Mouse (Mus musculus): ENCODE results near the gene Pknox2. TPM values are rescaled to one million over a fixed set of nuclear protein-coding genes. Genes with fewer than 3 reads are reported as not detected.

The Pknox2 gene
- polyA plus RNA-seq, 2 experiments, result 7.3 to 14.5 TPM

- peaks cover 9% of the 10 kb centered on the region; the same call in 1 of the 2 replicates for H3K4me1 ChIP-seq (ENCODE audit: control insufficient read depth, insufficient read depth, low read length)
- DNase-seq (ENCODE audit: low spot score), result no peak
- no peak for TF ChIP-seq POLR2A (IDR thresholded peaks at IDR 0.05; ENCODE audit: borderline replicate concordance, extremely low read depth, insufficient read depth, insufficient read length)
- WGBS, result 86% methylated on average over 7 of the region's 7 CpGs
- no peak overlapping the region for H3K9ac ChIP-seq (ENCODE audit: low read depth, low read length, severe bottlenecking)
- H3K4me2 ChIP-seq (replicated peaks; ENCODE audit: low read depth, low read length, severe bottlenecking), result no peak overlapping the region
- H3K36me3 ChIP-seq (ENCODE audit: control insufficient read depth, insufficient read depth, low read length), result no peaks in the 10 kb centered on the region
- H3K9me3 ChIP-seq (ENCODE audit: control insufficient read depth, low read length), result no peaks in the 10 kb centered on the region
- no peak for ATAC-seq (ENCODE audit: low FRiP score, low read depth)
- H3K4me3 ChIP-seq (replicated peaks; ENCODE audit: low read length), result no peak overlapping the region
- H3K27ac ChIP-seq (replicated peaks; ENCODE audit: low read depth, low read length), result no peak overlapping the region
- H3K27me3 ChIP-seq (ENCODE audit: control insufficient read depth, insufficient read depth, low read length), result 0 out of 2 replicates have a peak, but pooled peaks cover 9% of the 10 kb centered on the region
Observed at GRCm38 (mm10) chr9:37133495-37133894, 13.7 kb downstream of the Pknox2 start.

- DNase-seq (ENCODE audit: low spot score) (no peak), ATAC-seq (ENCODE audit: low FRiP score, low read depth) (no peak)
- Histone ChIP-seq H3K9ac (ENCODE audit: low read depth, low read length, severe bottlenecking) (no peak overlapping the region), H3K4me2 (replicated peaks; ENCODE audit: low read depth, low read length, severe bottlenecking) (no peak overlapping the region), H3K36me3 (ENCODE audit: control insufficient read depth, insufficient read depth, low read length) (no peaks in the 10 kb centered on the region), H3K27ac (replicated peaks; ENCODE audit: low read depth, low read length) (no peak overlapping the region), H3K4me1 (ENCODE audit: control insufficient read depth, insufficient read depth, low read length) (no peaks in the 10 kb centered on the region), H3K27me3 (ENCODE audit: control insufficient read depth, insufficient read depth, low read length) (peaks cover 15% of the 10 kb centered on the region; the same call in 1 of the 2 replicates), H3K9me3 (ENCODE audit: control insufficient read depth, low read length) (no peaks in the 10 kb centered on the region), H3K4me3 (replicated peaks; ENCODE audit: low read length) (no peak overlapping the region)
- 91% methylated on average over 6 of the region's 6 CpGs for WGBS
- TF ChIP-seq POLR2A (IDR thresholded peaks at IDR 0.05; ENCODE audit: borderline replicate concordance, extremely low read depth, insufficient read depth, insufficient read length), result no peak
Observed at GRCm38 (mm10) chr9:37129046-37129445, 18.2 kb downstream of the Pknox2 start.

DNA sequence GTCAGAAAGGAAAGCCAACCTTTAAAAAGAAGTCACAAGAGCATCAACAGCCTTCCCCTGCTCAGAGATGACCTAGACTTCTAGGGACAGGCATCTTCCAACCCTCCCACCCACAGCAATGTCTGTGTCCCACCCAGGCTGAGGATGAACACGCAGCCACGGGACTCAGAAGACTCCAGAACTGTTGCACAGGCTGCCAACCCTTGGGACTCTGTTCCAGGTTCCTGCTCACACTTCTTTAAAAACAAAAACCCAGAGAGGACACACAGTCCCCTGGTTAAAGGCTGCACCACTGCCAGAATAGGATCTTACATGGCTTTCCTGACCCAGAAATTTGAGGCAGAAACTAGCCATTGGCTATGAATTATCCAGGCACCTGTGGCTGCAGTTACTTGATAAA lies 21.0 kb downstream of the Pknox2 start:
- H3K27ac ChIP-seq (replicated peaks; ENCODE audit: low read depth, low read length), result no peak overlapping the region
- TF ChIP-seq POLR2A (IDR thresholded peaks at IDR 0.05; ENCODE audit: borderline replicate concordance, extremely low read depth, insufficient read depth, insufficient read length), result no peak
- no peaks in the 10 kb centered on the region for H3K36me3 ChIP-seq (ENCODE audit: control insufficient read depth, insufficient read depth, low read length)
- no peak overlapping the region for H3K4me2 ChIP-seq (replicated peaks; ENCODE audit: low read depth, low read length, severe bottlenecking)
- H3K4me1 ChIP-seq (ENCODE audit: control insufficient read depth, insufficient read depth, low read length), result peaks cover 25% of the 10 kb centered on the region
- no peaks in the 10 kb centered on the region for H3K9me3 ChIP-seq (ENCODE audit: control insufficient read depth, low read length)
- WGBS, result 88% methylated on average over 2 of the region's 2 CpGs
- H3K4me3 ChIP-seq (replicated peaks; ENCODE audit: low read length), result no peak overlapping the region
- ATAC-seq (ENCODE audit: low FRiP score, low read depth), result no peak
- peaks cover 6% of the 10 kb centered on the region; the same call in 1 of the 2 replicates for H3K27me3 ChIP-seq (ENCODE audit: control insufficient read depth, insufficient read depth, low read length)
- no peak overlapping the region for H3K9ac ChIP-seq (ENCODE audit: low read depth, low read length, severe bottlenecking)
- no peak for DNase-seq (ENCODE audit: low spot score)

DNA sequence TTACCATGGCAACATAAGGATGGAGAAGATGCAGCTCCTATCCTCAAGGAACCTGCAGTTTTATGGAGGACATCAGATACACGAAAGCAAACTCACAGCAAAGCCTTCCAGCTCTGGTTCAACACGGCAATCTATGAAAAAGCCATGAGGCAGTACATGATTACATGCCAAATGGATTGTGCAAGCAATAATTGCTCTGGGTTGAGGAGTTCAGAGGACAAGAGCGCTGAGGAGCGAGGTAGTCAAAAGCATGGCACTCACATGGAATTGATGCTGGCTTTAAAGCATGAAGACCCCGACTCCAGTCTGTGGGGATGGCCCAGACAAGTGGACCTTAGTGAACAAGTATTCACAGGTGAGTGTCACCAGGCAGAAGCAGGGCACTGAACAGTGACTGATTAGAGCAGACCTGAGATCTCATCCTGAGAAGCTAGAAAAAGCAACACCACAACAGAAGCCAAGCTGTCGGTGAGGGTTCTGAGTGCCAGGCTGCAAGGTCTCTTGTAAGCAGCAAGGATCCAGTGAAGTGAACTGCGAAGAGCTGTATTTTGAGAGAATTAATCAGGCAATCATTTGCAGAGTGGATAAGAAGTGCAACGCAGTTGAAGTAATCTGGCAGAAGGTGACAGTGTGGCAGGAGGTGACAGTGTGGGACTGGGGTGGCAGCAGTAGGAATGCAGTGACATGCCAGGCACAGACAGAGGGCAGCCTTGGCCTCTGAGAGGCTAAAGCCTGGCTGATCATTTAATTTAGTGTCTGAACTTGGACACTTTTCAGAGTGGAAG lies 22.3 kb downstream of the Pknox2 start:
- no peaks in the 10 kb centered on the region for H3K36me3 ChIP-seq (ENCODE audit: control insufficient read depth, insufficient read depth, low read length)
- H3K9ac ChIP-seq (ENCODE audit: low read depth, low read length, severe bottlenecking), result no peak overlapping the region
- H3K4me1 ChIP-seq (ENCODE audit: control insufficient read depth, insufficient read depth, low read length), result peaks cover 36% of the 10 kb centered on the region
- DNase-seq (ENCODE audit: low spot score), result no peak
- H3K27me3 ChIP-seq (ENCODE audit: control insufficient read depth, insufficient read depth, low read length), result peaks cover 7% of the 10 kb centered on the region
- no peak overlapping the region for H3K4me3 ChIP-seq (replicated peaks; ENCODE audit: low read length)
- ATAC-seq (ENCODE audit: low FRiP score, low read depth), result no peak
- H3K27ac ChIP-seq (replicated peaks; ENCODE audit: low read depth, low read length), result no peak overlapping the region
- no peaks in the 10 kb centered on the region for H3K9me3 ChIP-seq (ENCODE audit: control insufficient read depth, low read length)
- WGBS, result 89% methylated on average over 8 of the region's 8 CpGs
- H3K4me2 ChIP-seq (replicated peaks; ENCODE audit: low read depth, low read length, severe bottlenecking), result no peak overlapping the region
- no peak for TF ChIP-seq POLR2A (IDR thresholded peaks at IDR 0.05; ENCODE audit: borderline replicate concordance, extremely low read depth, insufficient read depth, insufficient read length)

- H3K27ac ChIP-seq (replicated peaks; ENCODE audit: low read depth, low read length), result no peak overlapping the region
Observed at GRCm38 (mm10) chr9:37123384-37123783, 23.8 kb downstream of the Pknox2 start.

More at GRCm38 (mm10) chr9:37123384-37123783, 23.8 kb downstream of the Pknox2 start:
- H3K9me3 ChIP-seq (ENCODE audit: control insufficient read depth, low read length), result no peaks in the 10 kb centered on the region
- no peak overlapping the region for H3K9ac ChIP-seq (ENCODE audit: low read depth, low read length, severe bottlenecking)
- DNase-seq (ENCODE audit: low spot score) (no peak), ATAC-seq (ENCODE audit: low FRiP score, low read depth) (peak; percentile 58; the same call in 1 of the 2 replicates)
- no peaks in the 10 kb centered on the region for H3K36me3 ChIP-seq (ENCODE audit: control insufficient read depth, insufficient read depth, low read length)
- peaks cover 21% of the 10 kb centered on the region for H3K27me3 ChIP-seq (ENCODE audit: control insufficient read depth, insufficient read depth, low read length)
- H3K4me2 ChIP-seq (replicated peaks; ENCODE audit: low read depth, low read length, severe bottlenecking), result no peak overlapping the region
- peaks cover 37% of the 10 kb centered on the region for H3K4me1 ChIP-seq (ENCODE audit: control insufficient read depth, insufficient read depth, low read length)
- 25% methylated on average over 7 of the region's 7 CpGs for WGBS
- H3K4me3 ChIP-seq (replicated peaks; ENCODE audit: low read length), result no peak overlapping the region
- TF ChIP-seq POLR2A (IDR thresholded peaks at IDR 0.05; ENCODE audit: borderline replicate concordance, extremely low read depth, insufficient read depth, insufficient read length), result no peak

Measured in limb, embryonic 14.5 days (tissue).